Mouse (Mus musculus): Measurements from ENCODE around the gene Echdc1. TPM values are rescaled to one million over a fixed set of nuclear protein-coding genes. Genes with fewer than 3 reads are reported as not detected.
"Not testable (repeated sequence)": the region's sequence is repeated elsewhere in the genome, so short reads cannot be mapped to it uniquely, and the experiment has no call there.

The Echdc1 gene
- total and polyA plus RNA-seq, 3 experiments, result 19.6 to 27.9 TPM; not detected in 1

DNA sequence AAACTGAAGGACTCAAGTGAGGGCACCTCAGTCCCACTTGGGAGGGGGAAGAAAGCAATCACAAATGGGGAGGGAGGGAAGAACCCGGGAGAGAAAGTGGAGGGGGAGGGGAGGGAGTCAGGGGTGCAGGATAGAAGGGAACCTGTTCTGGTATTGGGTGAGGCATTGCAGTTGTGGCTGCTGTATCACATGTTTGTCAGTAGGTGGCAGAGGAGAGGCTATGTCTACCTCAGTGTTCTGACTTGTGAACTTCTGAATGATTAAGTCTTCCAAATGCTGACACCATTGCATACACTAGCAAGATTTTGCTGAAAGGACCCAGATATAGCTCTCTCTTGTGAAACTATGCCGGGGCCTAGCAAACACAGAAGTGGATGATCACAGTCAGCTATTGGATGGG, 81.9 kb downstream of the Echdc1 start:
- H3K36me3 ChIP-seq (ENCODE audit: control insufficient read depth in 1 of 2, insufficient read depth in 2 of 2, low read length in 2 of 2); H3K4me3 ChIP-seq (ENCODE audit: control insufficient read depth in 1 of 2, insufficient read depth in 1 of 2, low read depth in 2 of 2, low read length in 2 of 2); H3K4me1 ChIP-seq (ENCODE audit: control insufficient read depth in 1 of 2, insufficient read depth in 2 of 2, low read length in 2 of 2); H3K27me3 ChIP-seq (ENCODE audit: control insufficient read depth in 1 of 2, insufficient read depth in 2 of 2, low read length in 2 of 2); H3K79me2 ChIP-seq (ENCODE audit: control insufficient read depth, insufficient read depth, low read length, poor library complexity); H3K9ac ChIP-seq (ENCODE audit: control insufficient read depth, low read depth, low read length, poor library complexity, severe bottlenecking); H3K27ac ChIP-seq (ENCODE audit: control insufficient read depth, low read depth, low read length); H3K9me3 ChIP-seq (replicated peaks; ENCODE audit: insufficient read depth, low read length): not testable (repeated sequence)
- TF ChIP-seq SMC3 (IDR thresholded peaks at IDR 0.05; ENCODE audit: low read depth, low read length) (peak; percentile 38), CTCF (IDR thresholded peaks at IDR 0.05 in 2 of 3, conservative IDR thresholded peaks at IDR 0.05 in 1 of 3; ENCODE audit: control insufficient read depth in 1 of 3, insufficient read depth in 1 of 3, low read depth in 2 of 3, low read length in 3 of 3, poor library complexity in 1 of 3, severe bottlenecking in 1 of 3) (peak in 2 of 3 experiments; percentile 21 to 39; a peak in 2 of 6 replicates), RAD21 (IDR thresholded peaks at IDR 0.05; ENCODE audit: low read depth, low read length) (peak; percentile 15)
- peak; percentile 37 for DNase-seq (ENCODE audit: low read depth, low spot score)

Other genes with a start within 250 kb of the Echdc1 start
- gene Soga3, start 169.3 kb upstream of the Echdc1 start, total RNA-seq (2012; rRNA removed), result not detected in 2 replicates
- not detected for gene Soga3, start 169.3 kb upstream of the Echdc1 start, polyA plus RNA-seq (2012; ENCODE audit: insufficient read depth in 1 of 2, insufficient read length in 2 of 2, low read depth in 1 of 2, low replicate concordance in 2 of 2, missing spikeins in 1 of 2)
- gene Gm49353, start 114.2 kb upstream of the Echdc1 start, total RNA-seq (2012; rRNA removed), result not detected in 2 replicates
- not detected for gene Gm49353, start 114.2 kb upstream of the Echdc1 start, polyA plus RNA-seq (2012; ENCODE audit: insufficient read depth in 1 of 2, insufficient read length in 2 of 2, low read depth in 1 of 2, low replicate concordance in 2 of 2, missing spikeins in 1 of 2)
- not detected in 2 replicates for gene 9330159F19Rik, start 101.6 kb upstream of the Echdc1 start, total RNA-seq (2012; rRNA removed)
- gene 9330159F19Rik, start 101.6 kb upstream of the Echdc1 start, polyA plus RNA-seq (2012; ENCODE audit: insufficient read depth in 1 of 2, insufficient read length in 2 of 2, low read depth in 1 of 2, low replicate concordance in 2 of 2, missing spikeins in 1 of 2), result not detected
- gene Rnf146, start 49.3 kb downstream of the Echdc1 start, total RNA-seq (2012; rRNA removed), result 26.3 and 26.7 TPM in 2 replicates
- gene Rnf146, start 49.3 kb downstream of the Echdc1 start, polyA plus RNA-seq (2012; ENCODE audit: insufficient read depth in 1 of 2, insufficient read length in 2 of 2, low read depth in 1 of 2, low replicate concordance in 2 of 2, missing spikeins in 1 of 2), result 10 to 100 TPM in 1 of 2 experiments, not detected in 1; 27.2 TPM
- gene Rspo3, start 222.7 kb downstream of the Echdc1 start, total RNA-seq (2012; rRNA removed), result not detected in 2 replicates
- gene Rspo3, start 222.7 kb downstream of the Echdc1 start, polyA plus RNA-seq (2012; ENCODE audit: insufficient read depth in 1 of 2, insufficient read length in 2 of 2, low read depth in 1 of 2, low replicate concordance in 2 of 2, missing spikeins in 1 of 2), result not detected